In genomic region chr2:136712441-136713015, GRCm38 (mm10) we compare ENCODE assay signal across 11 mouse cellular contexts. TPM values are rescaled to one million over a fixed set of nuclear protein-coding genes. Genes with fewer than 3 reads are reported as not detected.
DNase-seq lines count a peak whose midpoint lies in the region; ATAC-seq lines count a peak whose summit lies in the region.
"Had no signal": no experiment of that assay in that cellular context is flagged by ENCODE, and none has a peak within 500 bp of the region (broad histone marks: within the 10 kb centered on the region; RNA-seq: fewer than 3 reads in every experiment).

No protein-coding gene starts in this region.

- under 1% methylated on average over 13 of the region's 13 CpGs for WGBS in kidney, embryonic 16.5 days
- WGBS in embryonic facial prominence, embryonic 11.5 days: under 1% methylated on average over 13 of the region's 13 CpGs
- WGBS in midbrain, embryonic 12.5 days: under 1% methylated on average over 13 of the region's 13 CpGs

- no peak overlapping the region for H3K9ac ChIP-seq in kidney, embryonic 16.5 days (replicated peaks; ENCODE audit: low read length)
- H3K9ac ChIP-seq in embryonic facial prominence, embryonic 11.5 days (replicated peaks; ENCODE audit: low read length): no peak overlapping the region
- H3K9ac ChIP-seq in midbrain, embryonic 12.5 days (replicated peaks): peak overlapping the region; percentile 50

- DNase-seq in kidney, adult 18-20 months: no peak
- DNase-seq in embryonic facial prominence, embryonic 11.5 days (ENCODE audit: low spot score): no peak
- peak; percentile 14 for DNase-seq in forelimb bud, embryonic 11.5 days (ENCODE audit: low read depth, low spot score)
- no peak for DNase-seq in thymus, postnatal 10 days (ENCODE audit: low spot score in 2 of 2)
- no peak for DNase-seq in kidney, adult 9 months
- DNase-seq: thymus, postnatal 36 days had no signal

- H3K4me1 ChIP-seq in kidney, embryonic 16.5 days (ENCODE audit: insufficient read depth, low read length): peaks cover 6% of the 10 kb centered on the region
- no peaks in the 10 kb centered on the region for H3K4me1 ChIP-seq in embryonic facial prominence, embryonic 11.5 days (ENCODE audit: control insufficient read depth, insufficient read depth, low read length)
- peaks cover 17% of the 10 kb centered on the region for H3K4me1 ChIP-seq in midbrain, embryonic 12.5 days

- no peaks in the 10 kb centered on the region; the same call in 1 of the 2 replicates for H3K27me3 ChIP-seq in kidney, embryonic 16.5 days (ENCODE audit: insufficient read depth, low read length)
- H3K27me3 ChIP-seq in embryonic facial prominence, embryonic 11.5 days (ENCODE audit: control insufficient read depth, insufficient read depth, low read length): no peaks in the 10 kb centered on the region; the same call in 1 of the 2 replicates
- no peaks in the 10 kb centered on the region; the same call in 1 of the 2 replicates for H3K27me3 ChIP-seq in midbrain, embryonic 12.5 days

- no peak overlapping the region; the same call in 1 of the 2 replicates for H3K4me3 ChIP-seq in kidney, embryonic 16.5 days (ENCODE audit: low read length)
- peak overlapping the region; percentile 18 for H3K4me3 ChIP-seq in embryonic facial prominence, embryonic 11.5 days (ENCODE audit: low read depth, low read length)
- H3K4me3 ChIP-seq in midbrain, embryonic 12.5 days: peak overlapping the region; percentile 72

- no peaks in the 10 kb centered on the region for H3K9me3 ChIP-seq in kidney, embryonic 16.5 days (ENCODE audit: low read length)
- no peaks in the 10 kb centered on the region for H3K9me3 ChIP-seq in embryonic facial prominence, embryonic 11.5 days (replicated peaks; ENCODE audit: control insufficient read depth, low read length)
- no peaks in the 10 kb centered on the region for H3K9me3 ChIP-seq in midbrain, embryonic 12.5 days

- H3K36me3 ChIP-seq in kidney, embryonic 16.5 days (ENCODE audit: insufficient read depth, low read length): no peaks in the 10 kb centered on the region
- no peaks in the 10 kb centered on the region for H3K36me3 ChIP-seq in embryonic facial prominence, embryonic 11.5 days (replicated peaks; ENCODE audit: control insufficient read depth, insufficient read depth, low read depth, low read length)
- no peaks in the 10 kb centered on the region for H3K36me3 ChIP-seq in midbrain, embryonic 12.5 days

- no peak overlapping the region for H3K27ac ChIP-seq in kidney, embryonic 16.5 days (ENCODE audit: low read length)
- H3K27ac ChIP-seq in embryonic facial prominence, embryonic 11.5 days (replicated peaks; ENCODE audit: low read depth, low read length): no peak overlapping the region
- 0 out of 2 replicates have a peak overlapping the region, but pooled peaks have one; percentile 39 for H3K27ac ChIP-seq in midbrain, embryonic 12.5 days (replicated peaks)

- peak overlapping the region; percentile 51 for H3K4me2 ChIP-seq in kidney, embryonic 16.5 days (replicated peaks; ENCODE audit: low read depth, low read length)
- H3K4me2 ChIP-seq in embryonic facial prominence, embryonic 11.5 days (ENCODE audit: low read depth, low read length): peak overlapping the region; percentile 57
- peak overlapping the region; percentile 81 for H3K4me2 ChIP-seq in midbrain, embryonic 12.5 days (replicated peaks)

- ATAC-seq in kidney, embryonic 16.5 days (ENCODE audit: low FRiP score, low TSS enrichment): no peak
- peak; percentile 47; the same call in 1 of the 2 replicates for ATAC-seq in embryonic facial prominence, embryonic 11.5 days (replicated peaks; ENCODE audit: insufficient number of reproducible peaks, low FRiP score, low TSS enrichment, low read depth)
- peak; percentile 16 for ATAC-seq in midbrain, embryonic 12.5 days (ENCODE audit: low FRiP score, low read depth)
- ATAC-seq in monocyte, adult 5-6 weeks (replicated peaks; ENCODE audit: insufficient number of reproducible peaks, low FRiP score, low TSS enrichment, poor library complexity, severe bottlenecking): no peak

RNA-seq across cellular contexts. Expression of gene Snap25, which starts 0.7 kb away (rescaled TPM):
- polyA plus RNA-seq in kidney, embryonic 16.5 days (2015; fragmentation: Nextera tagmentation; extraction: Ambion mirVana): 1.2 and 2.8 TPM in 2 replicates
- polyA plus RNA-seq in embryonic facial prominence, embryonic 11.5 days (2014; fragmentation: Nextera tagmentation; extraction: Ambion mirVana): 25.9 and 26.1 TPM in 2 replicates
- polyA plus RNA-seq in midbrain, embryonic 12.5 days (2016; fragmentation: Nextera tagmentation; extraction: Ambion mirVana): 37.0 and 47.6 TPM in 2 replicates
- not detected in 3 replicates for total RNA-seq in monocyte, adult 5-6 weeks (2017)
- total RNA-seq: common myeloid progenitor, adult 5-6 weeks; neutrophil, adult 5-6 weeks had no signal

Comparison
In these comparisons a context has a peak if more than half of its experiments do, and no peak if none do; other contexts are left out.
1. ATAC-seq: peak in embryonic facial prominence, embryonic 11.5 days (single experiment) and midbrain, embryonic 12.5 days (single experiment); none in kidney, embryonic 16.5 days (single experiment) and monocyte, adult 5-6 weeks (single experiment).
2. Peak in every context shown above with its lines, with median percentiles within 50 percentile points of each other: H3K4me2 ChIP-seq.